Mouse (Mus musculus) midbrain, embryonic 10.5 days (tissue): ENCODE data around the gene Arpc5l. TPM values are rescaled to one million over a fixed set of nuclear protein-coding genes. Genes with fewer than 3 reads are reported as not detected.

Source experiments
- DNase-seq: peaks from one replicate; pipeline ENCODE4 v3.0.0-alpha.2; 2017; ENCODE audit warnings: low spot score
- H3K27ac ChIP-seq: fragments of 300-500 bp; sonication (generic); replicated peaks from 2 replicates; pipeline ENCODE4 v1.5.1; 2016; ENCODE audit warnings: mild to moderate bottlenecking
- H3K27me3 ChIP-seq: fragments of 300-500 bp; sonication (generic); 2 replicates; pipeline ENCODE4 v1.6.1; 2016; ENCODE audit warnings: low read depth, mild to moderate bottlenecking; ENCODE audit not compliant: poor library complexity, severe bottlenecking
- H3K36me3 ChIP-seq: fragments of 300-500 bp; sonication (generic); 2 replicates; pipeline ENCODE4 v1.6.1; 2016; ENCODE audit warnings: mild to moderate bottlenecking, moderate library complexity
- H3K4me1 ChIP-seq: fragments of 300-500 bp; sonication (generic); 2 replicates; pipeline ENCODE4 v1.6.1; 2016
- H3K4me3 ChIP-seq: fragments of 300-500 bp; sonication (generic); 2 replicates; pipeline ENCODE4 v1.5.1; 2016; ENCODE audit warnings: mild to moderate bottlenecking, moderate library complexity
- H3K9me3 ChIP-seq: fragments of 300-500 bp; sonication (generic); replicated peaks from 2 replicates; pipeline ENCODE4 v1.6.1; 2016; ENCODE audit warnings: mild to moderate bottlenecking
- WGBS: fragments of 180-500 bp; shearing (Covaris S2); methylation state at CpG from one replicate; pipeline ENCODE4 v1.1.7; 2016; 5-methylcytosine and 5-hydroxymethylcytosine counted together
- polyA plus RNA-seq: library from polyadenylated mRNA; unstranded; fragments of >200 nt; fragmentation: Nextera tagmentation; extraction: Ambion mirVana; gene quantifications from 2 replicates; pipeline ENCODE4 v1.2.1, GENCODE M21; 2016

Arpc5l gene
- 135 and 138 TPM in 2 replicates for polyA plus RNA-seq

DNA sequence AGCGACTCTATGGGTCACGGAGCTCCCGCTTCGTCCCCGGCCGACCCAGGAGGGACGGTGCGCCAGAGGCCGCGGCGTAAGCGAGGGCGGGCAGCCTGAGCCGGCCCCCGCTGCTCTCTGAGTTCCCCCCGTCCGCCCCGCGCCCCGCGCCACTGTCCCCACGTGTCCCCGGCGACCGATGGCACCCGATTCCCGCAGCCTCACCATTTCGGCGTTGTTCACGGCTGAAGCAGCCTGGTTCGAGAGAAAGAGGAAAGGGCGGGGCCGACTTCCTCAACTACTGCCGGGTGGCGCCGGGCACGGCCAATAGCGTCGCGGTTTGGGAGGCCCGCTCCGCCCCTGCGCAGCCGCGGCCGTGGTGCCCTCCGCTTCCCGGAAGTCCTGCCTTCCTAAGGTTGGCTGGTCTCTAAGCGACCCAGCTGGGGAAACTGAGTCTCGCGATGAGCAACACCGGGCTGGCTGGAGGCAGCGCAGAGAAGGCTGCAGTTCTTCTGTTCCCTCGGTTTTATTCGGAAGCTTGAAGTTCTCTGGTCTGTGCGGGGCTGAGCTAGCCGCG is at the start of gene Arpc5l:
Gene Arpc5l, plus strand, starts transcription at position 469 of the 556 bp plus-strand sequence.
- Histone ChIP-seq H3K36me3 (peaks cover 43% of the 10 kb centered on the region), H3K4me1 (peaks cover 58% of the 10 kb centered on the region), H3K27me3 (no peaks in the 10 kb centered on the region), H3K27ac (peak within 1 kb of the TSS; percentile 97), H3K9me3 (no peaks in the 10 kb centered on the region), H3K4me3 (peak within 1 kb of the TSS; percentile 94)
- under 1% methylated on average over 58 of the region's 58 CpGs for WGBS
- peak; percentile 93 for DNase-seq

DNA sequence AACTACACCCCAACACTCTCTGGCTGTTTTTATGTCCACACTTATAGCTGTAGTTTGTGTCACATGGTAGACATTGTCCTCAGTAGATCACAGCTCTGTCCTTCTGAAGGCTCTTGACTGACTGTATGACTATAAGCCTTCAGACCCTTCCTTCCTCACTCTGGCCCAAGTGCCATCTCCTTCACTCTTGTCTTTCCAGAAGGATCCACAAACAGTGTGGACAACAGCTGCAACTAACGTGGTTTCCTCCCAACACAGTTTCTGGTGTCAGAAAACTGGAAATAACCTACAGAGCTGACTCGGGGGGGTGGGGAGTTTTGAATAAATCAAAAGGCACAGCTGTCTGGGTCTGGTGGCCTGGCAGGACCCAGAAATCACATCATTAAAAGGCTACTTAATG is 49.1 kb upstream of the Arpc5l start:
- 89% methylated on average over 2 of the region's 2 CpGs for WGBS
- Histone ChIP-seq H3K4me1 (peaks cover 2% of the 10 kb centered on the region; the same call in 1 of the 2 replicates), H3K9me3 (no peaks in the 10 kb centered on the region), H3K4me3 (no peak overlapping the region), H3K27ac (no peak overlapping the region), H3K36me3 (no peaks in the 10 kb centered on the region), H3K27me3 (no peaks in the 10 kb centered on the region)
- DNase-seq: no peak

GRCm38 (mm10) chr2:38957671-38958223 is 47.4 kb upstream of the Arpc5l start:
- peaks cover 4% of the 10 kb centered on the region; the same call in 1 of the 2 replicates for H3K4me1 ChIP-seq
- H3K27ac ChIP-seq: no peak overlapping the region
- no peaks in the 10 kb centered on the region for H3K36me3 ChIP-seq
- H3K27me3 ChIP-seq: no peaks in the 10 kb centered on the region
- WGBS: 87% methylated on average over 5 of the region's 5 CpGs
- H3K9me3 ChIP-seq: no peaks in the 10 kb centered on the region
- no peak overlapping the region for H3K4me3 ChIP-seq
- no peak for DNase-seq

DNA sequence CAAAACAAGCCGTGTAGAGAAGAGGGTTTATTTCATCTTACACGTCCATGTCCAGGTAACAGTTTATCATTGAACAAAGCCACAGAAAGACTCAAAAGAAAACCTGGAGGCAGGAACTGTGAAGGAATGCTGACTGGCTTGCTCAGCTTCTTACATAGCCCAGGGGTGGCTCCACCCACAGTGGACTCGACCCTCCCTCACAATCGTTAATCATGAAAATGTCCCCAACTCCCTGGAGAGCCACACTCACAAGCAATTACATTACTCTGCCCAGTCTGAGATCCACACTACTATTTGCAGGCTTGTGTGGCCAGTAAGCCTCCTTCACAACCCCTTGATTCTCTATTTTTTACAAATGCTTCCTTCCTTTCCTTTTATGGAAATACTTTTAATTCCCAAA is 41.0 kb upstream of the Arpc5l start:
- Histone ChIP-seq H3K27ac (no peak overlapping the region), H3K36me3 (no peaks in the 10 kb centered on the region), H3K9me3 (no peaks in the 10 kb centered on the region), H3K4me1 (peaks cover 4% of the 10 kb centered on the region; the same call in 1 of the 2 replicates), H3K27me3 (no peaks in the 10 kb centered on the region), H3K4me3 (no peak overlapping the region)
- no peak for DNase-seq
- WGBS: 64% methylated on average over 4 of the region's 4 CpGs

DNA sequence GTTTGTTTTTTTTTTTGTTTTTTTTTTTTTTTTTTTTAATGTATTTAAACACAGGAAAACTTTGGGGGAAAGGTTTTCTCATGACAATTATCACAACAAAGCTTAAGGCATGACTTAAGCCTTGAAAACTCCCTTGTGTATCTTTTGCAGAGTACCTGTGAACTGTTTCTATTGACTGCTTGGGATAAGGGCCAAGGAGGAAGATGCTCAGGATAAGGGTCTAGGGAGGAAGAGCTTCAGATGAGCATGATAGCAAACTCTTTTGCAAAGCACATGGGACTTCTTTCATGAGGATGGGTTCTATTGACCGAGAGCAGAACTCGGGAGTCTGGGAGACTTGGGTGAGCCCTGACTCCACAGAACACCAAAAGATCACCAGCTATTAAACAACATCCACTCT is 35.5 kb upstream of the Arpc5l start:
- no peaks in the 10 kb centered on the region for H3K4me1 ChIP-seq
- no peak for DNase-seq
- no peak overlapping the region for H3K4me3 ChIP-seq
- no peaks in the 10 kb centered on the region for H3K36me3 ChIP-seq
- H3K9me3 ChIP-seq: no peaks in the 10 kb centered on the region
- H3K27me3 ChIP-seq: no peaks in the 10 kb centered on the region
- WGBS: 84% methylated on average over 2 of the region's 2 CpGs
- H3K27ac ChIP-seq: no peak overlapping the region

- WGBS: 86% methylated on average over 5 of the region's 5 CpGs
These were observed 35.1 kb upstream of the Arpc5l start for GRCm38 (mm10) chr2:38970057-38970456.

GRCm38 (mm10) chr2:38973223-38973622 is 31.9 kb upstream of the Arpc5l start:
- H3K9me3 ChIP-seq: no peaks in the 10 kb centered on the region
- DNase-seq: no peak
- 44% methylated on average over 2 of the region's 2 CpGs for WGBS
- H3K36me3 ChIP-seq: no peaks in the 10 kb centered on the region
- H3K4me3 ChIP-seq: no peak overlapping the region
- no peaks in the 10 kb centered on the region for H3K27me3 ChIP-seq
- peaks cover 4% of the 10 kb centered on the region; the same call in 1 of the 2 replicates for H3K4me1 ChIP-seq
- H3K27ac ChIP-seq: no peak overlapping the region

More at GRCm38 (mm10) chr2:38970057-38970456, 35.1 kb upstream of the Arpc5l start:
- Histone ChIP-seq H3K4me3 (no peak overlapping the region), H3K27me3 (no peaks in the 10 kb centered on the region), H3K36me3 (no peaks in the 10 kb centered on the region), H3K27ac (no peak overlapping the region), H3K4me1 (no peaks in the 10 kb centered on the region), H3K9me3 (no peaks in the 10 kb centered on the region)
- DNase-seq: no peak

DNA sequence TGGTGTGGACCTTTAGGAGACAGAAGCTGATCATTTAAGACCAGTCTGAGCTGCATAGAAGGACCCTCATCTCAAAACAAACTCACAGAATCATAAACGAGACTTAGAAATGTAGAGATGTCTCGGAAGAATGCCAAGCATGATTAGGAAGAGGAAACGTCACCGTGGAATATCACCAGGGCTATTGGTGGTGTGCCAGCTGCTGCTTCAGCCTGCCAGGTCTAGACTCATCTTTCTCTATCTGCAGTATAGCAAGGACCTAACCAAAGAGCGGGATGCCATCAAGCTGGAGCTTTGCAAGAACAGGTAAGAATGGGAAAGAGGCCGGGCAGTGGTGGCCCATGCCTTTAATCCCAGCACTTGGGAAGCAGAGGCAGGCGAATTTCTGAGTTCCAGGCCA is 31.4 kb upstream of the Arpc5l start:
- Histone ChIP-seq H3K27ac (no peak overlapping the region), H3K27me3 (no peaks in the 10 kb centered on the region), H3K36me3 (no peaks in the 10 kb centered on the region), H3K4me1 (peaks cover 4% of the 10 kb centered on the region; the same call in 1 of the 2 replicates), H3K4me3 (no peak overlapping the region), H3K9me3 (no peaks in the 10 kb centered on the region)
- DNase-seq: no peak
- WGBS: 92% methylated on average over 7 of the region's 7 CpGs

GRCm38 (mm10) chr2:38974171-38974570 is 31.0 kb upstream of the Arpc5l start:
- 48% methylated on average over 2 of the region's 2 CpGs for WGBS
- H3K27me3 ChIP-seq: no peaks in the 10 kb centered on the region

GRCm38 (mm10) chr2:38975181-38975580 is 30.0 kb upstream of the Arpc5l start:
- H3K36me3 ChIP-seq: no peaks in the 10 kb centered on the region
- no peak for DNase-seq
- no peaks in the 10 kb centered on the region for H3K9me3 ChIP-seq
- no peak overlapping the region for H3K4me3 ChIP-seq
- no peaks in the 10 kb centered on the region for H3K27me3 ChIP-seq
- 86% methylated on average over 3 of the region's 3 CpGs for WGBS
- no peak overlapping the region for H3K27ac ChIP-seq
- peaks cover 4% of the 10 kb centered on the region; the same call in 1 of the 2 replicates for H3K4me1 ChIP-seq

More at GRCm38 (mm10) chr2:38974171-38974570, 31.0 kb upstream of the Arpc5l start:
- Histone ChIP-seq H3K36me3 (no peaks in the 10 kb centered on the region), H3K9me3 (no peaks in the 10 kb centered on the region), H3K4me1 (peaks cover 4% of the 10 kb centered on the region; the same call in 1 of the 2 replicates), H3K27ac (no peak overlapping the region), H3K4me3 (no peak overlapping the region)
- no peak for DNase-seq

DNA sequence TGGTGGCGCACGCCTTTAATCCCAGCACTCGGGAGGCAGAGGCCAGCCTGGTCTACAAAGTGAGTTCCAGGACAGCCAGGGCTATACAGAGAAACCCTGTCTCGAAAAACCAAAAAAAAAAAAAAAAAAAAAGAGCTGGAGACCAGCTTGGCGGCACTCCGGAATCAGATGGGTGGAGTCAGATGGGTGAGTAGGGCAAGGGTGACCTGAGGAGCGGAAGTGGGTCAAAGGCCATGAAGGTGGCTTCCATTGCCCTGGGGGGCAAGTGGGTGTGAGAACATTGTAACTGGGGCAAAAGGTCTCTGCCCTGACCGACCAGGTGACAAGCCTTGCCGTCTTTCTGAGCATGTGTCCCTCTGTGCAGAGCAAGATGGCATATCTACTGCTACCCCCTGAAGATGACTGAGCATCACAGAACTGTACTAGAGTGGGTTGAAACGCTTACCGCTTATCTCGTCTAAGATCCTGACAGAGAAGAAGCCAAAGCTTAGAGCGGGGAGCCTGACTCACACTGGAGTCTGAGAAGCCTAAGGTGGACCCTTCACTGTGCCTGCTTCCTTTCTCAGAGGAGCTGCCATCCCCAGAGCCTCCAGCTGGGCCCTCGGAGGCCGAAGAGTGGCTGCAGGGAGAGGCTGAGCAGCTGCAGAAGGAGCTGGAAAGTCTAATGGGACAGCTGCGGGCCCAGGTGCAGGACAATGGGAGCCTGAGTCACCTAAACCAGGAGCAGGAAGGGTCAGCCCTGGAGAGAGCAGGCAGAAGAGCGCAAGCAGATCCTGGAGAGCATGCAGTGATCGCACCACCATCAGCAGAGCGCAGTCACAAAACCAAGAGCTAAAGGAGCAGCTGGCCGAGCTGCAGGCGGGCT is 29.0 kb upstream of the Arpc5l start:
- no peak overlapping the region for H3K27ac ChIP-seq
- no peaks in the 10 kb centered on the region for H3K27me3 ChIP-seq
- no peaks in the 10 kb centered on the region for H3K9me3 ChIP-seq
- no peak for DNase-seq
- peaks cover 4% of the 10 kb centered on the region; the same call in 1 of the 2 replicates for H3K4me1 ChIP-seq
- no peak overlapping the region for H3K4me3 ChIP-seq
- no peaks in the 10 kb centered on the region for H3K36me3 ChIP-seq
- 84% methylated on average over 21 of the region's 21 CpGs for WGBS

DNA sequence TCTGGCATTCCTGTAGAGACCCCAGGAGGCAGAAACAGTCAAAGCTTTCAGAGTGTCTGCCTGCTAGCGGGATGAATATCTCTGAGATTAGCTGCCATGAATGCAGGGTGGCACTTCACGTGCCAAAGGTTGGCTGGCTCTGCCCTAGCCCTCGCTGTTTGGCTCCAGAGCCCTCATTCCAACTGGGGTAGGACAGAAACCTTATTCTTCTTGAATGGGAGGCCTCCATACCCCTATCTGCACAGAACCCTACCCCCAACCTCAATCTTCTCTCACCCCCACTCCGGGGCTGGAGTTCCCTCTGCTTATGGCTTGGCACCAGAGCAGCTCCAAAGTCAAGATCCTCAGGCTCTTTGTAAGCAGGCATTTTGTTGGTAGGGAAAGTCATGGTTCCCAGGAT is 27.3 kb upstream of the Arpc5l start:
- Histone ChIP-seq H3K4me1 (peaks cover 4% of the 10 kb centered on the region; the same call in 1 of the 2 replicates), H3K36me3 (no peaks in the 10 kb centered on the region), H3K27ac (0 out of 2 replicates have a peak overlapping the region, but pooled peaks have one; percentile 17), H3K27me3 (no peaks in the 10 kb centered on the region), H3K4me3 (no peak overlapping the region), H3K9me3 (no peaks in the 10 kb centered on the region)
- WGBS: 73% methylated on average over 4 of the region's 4 CpGs
- DNase-seq: no peak
